Mouse (Mus musculus) forebrain, embryonic 11.5 days (tissue): ENCODE data around the gene Ephx3. TPM values are rescaled to one million over a fixed set of nuclear protein-coding genes. Genes with fewer than 3 reads are reported as not detected.

Source experiments
- ATAC-seq: fragments of 200-750 bp; cut with Nextera tagmentation; replicated peaks from 2 replicates; pipeline ENCODE4 v1.8.0; 2017; ENCODE audit warnings: moderate TSS enrichment; ENCODE audit not compliant: low FRiP score
- DNase-seq: peaks from one replicate; pipeline ENCODE4 v3.0.0-alpha.2; 2017; ENCODE audit warnings: low spot score
- H3K27ac ChIP-seq: fragments of 300-500 bp; sonication (generic); 2 replicates; pipeline ENCODE4 v1.5.1; 2014; ENCODE audit warnings: low read depth, low read length
- H3K27me3 ChIP-seq: fragments of 300-500 bp; sonication (generic); 2 replicates; pipeline ENCODE4 v1.6.1; 2014; ENCODE audit warnings: mild to moderate bottlenecking, low read length, mixed read lengths; ENCODE audit not compliant: control insufficient read depth, insufficient read depth
- H3K36me3 ChIP-seq: fragments of 300-500 bp; sonication (generic); 2 replicates; pipeline ENCODE4 v1.6.1; 2014; ENCODE audit warnings: mild to moderate bottlenecking, low read length, moderate library complexity, mixed read lengths; ENCODE audit not compliant: control insufficient read depth, insufficient read depth
- H3K4me1 ChIP-seq: fragments of 300-500 bp; sonication (generic); replicated peaks from 2 replicates; pipeline ENCODE4 v1.6.1; 2014; ENCODE audit warnings: low read length, mixed read lengths; ENCODE audit not compliant: control insufficient read depth, insufficient read depth
- H3K4me2 ChIP-seq: fragments of 300-500 bp; sonication (generic); 2 replicates; pipeline ENCODE4 v1.6.1; 2014; ENCODE audit warnings: low read depth, mild to moderate bottlenecking, low read length, moderate library complexity, mixed read lengths; ENCODE audit not compliant: severe bottlenecking
- H3K4me3 ChIP-seq: fragments of 300-500 bp; sonication (generic); 2 replicates; pipeline ENCODE4 v1.5.1; 2014; ENCODE audit warnings: low read depth, low read length
- H3K9ac ChIP-seq: fragments of 300-500 bp; sonication (generic); 2 replicates; pipeline ENCODE4 v1.6.1; 2014; ENCODE audit warnings: low read length
- H3K9me3 ChIP-seq: fragments of 300-500 bp; sonication (generic); 2 replicates; pipeline ENCODE4 v1.6.1; 2016; ENCODE audit warnings: low read length, mixed read lengths; ENCODE audit not compliant: control insufficient read depth
- WGBS: fragments of 180-500 bp; shearing (Covaris S2); extraction: QIAGEN DNeasy Blood & Tissue Kit; methylation state at CpG from one replicate; pipeline ENCODE4 v1.1.7; 2014; 5-methylcytosine and 5-hydroxymethylcytosine counted together
- polyA plus RNA-seq: library from polyadenylated mRNA; unstranded; fragments of >200 nt; fragmentation: Nextera tagmentation; extraction: Ambion mirVana; gene quantifications from 2 replicates; pipeline ENCODE4 v1.2.1, GENCODE M21; 2014

Ephx3 gene
- polyA plus RNA-seq, 1 experiment from 2014 or later = 0.23 TPM

- peak within 1 kb of the TSS; percentile 91 for H3K9ac ChIP-seq
- under 1% methylated on average over 25 of the region's 39 CpGs for WGBS
- ATAC-seq = peak; percentile 60
- peak within 1 kb of the TSS; percentile 86 for H3K27ac ChIP-seq
- DNase-seq = peak; percentile 93
- no peaks in the 10 kb centered on the region; the same call in 1 of the 2 replicates for H3K27me3 ChIP-seq
- H3K4me3 ChIP-seq = peak within 1 kb of the TSS; percentile 71
- no peaks in the 10 kb centered on the region for H3K9me3 ChIP-seq
- H3K4me1 ChIP-seq = peaks cover 17% of the 10 kb centered on the region
- peak within 1 kb of the TSS; percentile 59 for H3K4me2 ChIP-seq
- H3K36me3 ChIP-seq = no peaks in the 10 kb centered on the region
Measured at GRCm38 (mm10) chr17:32166687-32167086, 22.7 kb downstream of the Ephx3 start, which contains the start of gene Notch3. TSS of gene Notch3 (minus strand) at chr17:32166852.

- Histone ChIP-seq H3K27ac (peak overlapping the region; percentile 86), H3K4me1 (peaks cover 21% of the 10 kb centered on the region), H3K4me3 (peak overlapping the region; percentile 71), H3K4me2 (peak overlapping the region; percentile 59), H3K9ac (peak overlapping the region; percentile 91), H3K36me3 (no peaks in the 10 kb centered on the region), H3K27me3 (no peaks in the 10 kb centered on the region; the same call in 1 of the 2 replicates), H3K9me3 (no peaks in the 10 kb centered on the region)
- ATAC-seq (peak; percentile 79), DNase-seq (peak; percentile 96)
- WGBS = under 1% methylated on average over 36 of the region's 43 CpGs
Measured at GRCm38 (mm10) chr17:32165803-32166595, 23.4 kb downstream of the Ephx3 start.

GRCm38 (mm10) chr17:32165266-32165802 lies 24.0 kb downstream of the Ephx3 start:
- ATAC-seq = peak; percentile 82
- Histone ChIP-seq H3K27me3 (no peaks in the 10 kb centered on the region; the same call in 1 of the 2 replicates), H3K36me3 (no peaks in the 10 kb centered on the region), H3K27ac (peak overlapping the region; percentile 86), H3K4me2 (peak overlapping the region; percentile 59), H3K4me3 (peak overlapping the region; percentile 71), H3K9ac (peak overlapping the region; percentile 91), H3K4me1 (peaks cover 22% of the 10 kb centered on the region), H3K9me3 (no peaks in the 10 kb centered on the region)
- 2% methylated on average over 9 of the region's 9 CpGs for WGBS
- no peak for DNase-seq

- Histone ChIP-seq H3K4me2 (peak overlapping the region; percentile 59; the same call in 1 of the 2 replicates), H3K27me3 (no peaks in the 10 kb centered on the region; the same call in 1 of the 2 replicates), H3K4me3 (0 out of 2 replicates have a peak overlapping the region, but pooled peaks have one; percentile 71), H3K4me1 (peaks cover 22% of the 10 kb centered on the region), H3K9ac (peak overlapping the region; percentile 91), H3K36me3 (no peaks in the 10 kb centered on the region), H3K9me3 (no peaks in the 10 kb centered on the region), H3K27ac (peak overlapping the region; percentile 86)
- no peak for ATAC-seq
- DNase-seq = no peak
Measured at GRCm38 (mm10) chr17:32164780-32165179, 24.6 kb downstream of the Ephx3 start.

- H3K9ac ChIP-seq = peak overlapping the region; percentile 27
- H3K4me2 ChIP-seq = 0 out of 2 replicates have a peak overlapping the region, but pooled peaks have one; percentile 11
- peaks cover 22% of the 10 kb centered on the region for H3K4me1 ChIP-seq
- H3K36me3 ChIP-seq = no peaks in the 10 kb centered on the region
- H3K4me3 ChIP-seq = no peak overlapping the region
- WGBS = 68% methylated on average over 6 of the region's 6 CpGs
- H3K27me3 ChIP-seq = no peaks in the 10 kb centered on the region; the same call in 1 of the 2 replicates
- H3K27ac ChIP-seq = 0 out of 2 replicates have a peak overlapping the region, but pooled peaks have one; percentile 4
- no peaks in the 10 kb centered on the region for H3K9me3 ChIP-seq
- DNase-seq (no peak), ATAC-seq (no peak)
Measured at GRCm38 (mm10) chr17:32163910-32164650, 25.3 kb downstream of the Ephx3 start.

GRCm38 (mm10) chr17:32162112-32162850 lies 27.1 kb downstream of the Ephx3 start:
- WGBS = 3% methylated on average over 57 of the region's 58 CpGs

GRCm38 (mm10) chr17:32160882-32161281 lies 28.5 kb downstream of the Ephx3 start:
- peaks cover 9% of the 10 kb centered on the region; the same call in 1 of the 2 replicates for H3K36me3 ChIP-seq
- H3K4me1 ChIP-seq = peaks cover 22% of the 10 kb centered on the region
- ATAC-seq (no peak), DNase-seq (no peak)
- no peak overlapping the region for H3K4me3 ChIP-seq
- H3K27me3 ChIP-seq = no peaks in the 10 kb centered on the region
- H3K4me2 ChIP-seq = no peak overlapping the region
- no peak overlapping the region for H3K27ac ChIP-seq
- no peak overlapping the region for H3K9ac ChIP-seq
- no peaks in the 10 kb centered on the region for H3K9me3 ChIP-seq
- WGBS = 81% methylated on average over 4 of the region's 4 CpGs

More at GRCm38 (mm10) chr17:32162112-32162850, 27.1 kb downstream of the Ephx3 start:
- Histone ChIP-seq H3K36me3 (peaks cover 6% of the 10 kb centered on the region; the same call in 1 of the 2 replicates), H3K27me3 (no peaks in the 10 kb centered on the region; the same call in 1 of the 2 replicates), H3K27ac (no peak overlapping the region), H3K9me3 (no peaks in the 10 kb centered on the region), H3K4me2 (peak overlapping the region; percentile 73), H3K4me1 (peaks cover 22% of the 10 kb centered on the region), H3K9ac (peak overlapping the region; percentile 62), H3K4me3 (peak overlapping the region; percentile 41)
- DNase-seq (peak; percentile 89), ATAC-seq (no peak)
